Mouse (Mus musculus) inflammation-experienced regulatory T-cells, adult 16 weeks (primary cell): ENCODE results near the gene Flrt2. TPM values are rescaled to one million over a fixed set of nuclear protein-coding genes. Genes with fewer than 3 reads are reported as not detected.

Experiments used
- polyA plus RNA-seq: library from polyadenylated mRNA; unstranded; fragments of 100-300 nt; shearing (Covaris generic); gene quantifications from one replicate; pipeline ENCODE4 v1.2.1, GENCODE M21; 2017

The Flrt2 gene
- polyA plus RNA-seq = not detected

GRCm38 (mm10) chr12:95691961-95692767 is at the start of gene Flrt2:
Flrt2 (plus strand) TSS chr12:95692226.

